Mouse (Mus musculus): ENCODE results near the gene Shc2. TPM values are rescaled to one million over a fixed set of nuclear protein-coding genes. Genes with fewer than 3 reads are reported as not detected.

Shc2 gene
- polyA plus RNA-seq, 1 experiment from 2014 or later, result 8.4 TPM

GRCm38 (mm10) chr10:79575754-79576153 lies 62.0 kb downstream of the Shc2 start:
- WGBS, result 74% methylated on average over 6 of the region's 6 CpGs
- H3K9me3 ChIP-seq (ENCODE audit: control insufficient read depth, low read length), result no peaks in the 10 kb centered on the region
- H3K4me3 ChIP-seq (ENCODE audit: low read depth, low read length), result no peak overlapping the region
- no peak overlapping the region for H3K4me2 ChIP-seq (ENCODE audit: low read length)
- no peak overlapping the region for H3K27ac ChIP-seq (ENCODE audit: low read depth)
- no peaks in the 10 kb centered on the region; the same call in 1 of the 2 replicates for H3K27me3 ChIP-seq (replicated peaks; ENCODE audit: control insufficient read depth, insufficient read depth, low read length)
- no peak overlapping the region for H3K9ac ChIP-seq (ENCODE audit: low read length)
- H3K4me1 ChIP-seq (replicated peaks; ENCODE audit: control insufficient read depth, insufficient read depth, low read length), result no peaks in the 10 kb centered on the region
- no peak for ATAC-seq (replicated peaks; ENCODE audit: low FRiP score, low TSS enrichment, low read depth)
- H3K36me3 ChIP-seq (ENCODE audit: control insufficient read depth, insufficient read depth, low read length), result no peaks in the 10 kb centered on the region
- DNase-seq (ENCODE audit: low spot score), result no peak

GRCm38 (mm10) chr10:79574796-79575195 lies 62.9 kb downstream of the Shc2 start:
- DNase-seq (ENCODE audit: low spot score), result peak; percentile 41
- H3K4me2 ChIP-seq (ENCODE audit: low read length), result no peak overlapping the region
- H3K9ac ChIP-seq (ENCODE audit: low read length), result no peak overlapping the region
- no peaks in the 10 kb centered on the region for H3K9me3 ChIP-seq (ENCODE audit: control insufficient read depth, low read length)
- no peak for ATAC-seq (replicated peaks; ENCODE audit: low FRiP score, low TSS enrichment, low read depth)
- H3K4me1 ChIP-seq (replicated peaks; ENCODE audit: control insufficient read depth, insufficient read depth, low read length), result no peaks in the 10 kb centered on the region
- WGBS, result 87% methylated on average over 6 of the region's 6 CpGs
- H3K36me3 ChIP-seq (ENCODE audit: control insufficient read depth, insufficient read depth, low read length), result no peaks in the 10 kb centered on the region
- H3K27ac ChIP-seq (ENCODE audit: low read depth), result no peak overlapping the region
- no peak overlapping the region for H3K4me3 ChIP-seq (ENCODE audit: low read depth, low read length)
- no peaks in the 10 kb centered on the region; the same call in 1 of the 2 replicates for H3K27me3 ChIP-seq (replicated peaks; ENCODE audit: control insufficient read depth, insufficient read depth, low read length)

GRCm38 (mm10) chr10:79574350-79574749 lies 63.4 kb downstream of the Shc2 start:
- 76% methylated on average over 8 of the region's 8 CpGs for WGBS
- Histone ChIP-seq H3K4me2 (ENCODE audit: low read length) (no peak overlapping the region), H3K4me3 (ENCODE audit: low read depth, low read length) (no peak overlapping the region), H3K27ac (ENCODE audit: low read depth) (no peak overlapping the region), H3K27me3 (replicated peaks; ENCODE audit: control insufficient read depth, insufficient read depth, low read length) (no peaks in the 10 kb centered on the region), H3K4me1 (replicated peaks; ENCODE audit: control insufficient read depth, insufficient read depth, low read length) (no peaks in the 10 kb centered on the region), H3K36me3 (ENCODE audit: control insufficient read depth, insufficient read depth, low read length) (no peaks in the 10 kb centered on the region), H3K9ac (ENCODE audit: low read length) (no peak overlapping the region), H3K9me3 (ENCODE audit: control insufficient read depth, low read length) (no peaks in the 10 kb centered on the region)
- ATAC-seq (replicated peaks; ENCODE audit: low FRiP score, low TSS enrichment, low read depth) (no peak), DNase-seq (ENCODE audit: low spot score) (peak; percentile 31)

- Histone ChIP-seq H3K4me3 (ENCODE audit: low read depth, low read length) (no peak overlapping the region), H3K4me1 (replicated peaks; ENCODE audit: control insufficient read depth, insufficient read depth, low read length) (no peaks in the 10 kb centered on the region), H3K4me2 (ENCODE audit: low read length) (no peak overlapping the region), H3K36me3 (ENCODE audit: control insufficient read depth, insufficient read depth, low read length) (no peaks in the 10 kb centered on the region), H3K27me3 (replicated peaks; ENCODE audit: control insufficient read depth, insufficient read depth, low read length) (no peaks in the 10 kb centered on the region), H3K27ac (ENCODE audit: low read depth) (no peak overlapping the region), H3K9ac (ENCODE audit: low read length) (no peak overlapping the region), H3K9me3 (ENCODE audit: control insufficient read depth, low read length) (no peaks in the 10 kb centered on the region)
- ATAC-seq (replicated peaks; ENCODE audit: low FRiP score, low TSS enrichment, low read depth) (no peak), DNase-seq (ENCODE audit: low spot score) (no peak)
- WGBS, result 88% methylated on average over 6 of the region's 6 CpGs
Observed at GRCm38 (mm10) chr10:79573611-79574010, 64.1 kb downstream of the Shc2 start.

- peak; percentile 28 for DNase-seq (ENCODE audit: low spot score)
- no peak overlapping the region for H3K9ac ChIP-seq (ENCODE audit: low read length)
- no peak for ATAC-seq (replicated peaks; ENCODE audit: low FRiP score, low TSS enrichment, low read depth)
Observed at GRCm38 (mm10) chr10:79571314-79571713, 66.4 kb downstream of the Shc2 start.

GRCm38 (mm10) chr10:79569921-79570320 lies 67.8 kb downstream of the Shc2 start:
- Histone ChIP-seq H3K4me3 (ENCODE audit: low read depth, low read length) (no peak overlapping the region), H3K4me1 (replicated peaks; ENCODE audit: control insufficient read depth, insufficient read depth, low read length) (no peaks in the 10 kb centered on the region), H3K36me3 (ENCODE audit: control insufficient read depth, insufficient read depth, low read length) (no peaks in the 10 kb centered on the region), H3K27me3 (replicated peaks; ENCODE audit: control insufficient read depth, insufficient read depth, low read length) (no peaks in the 10 kb centered on the region), H3K9ac (ENCODE audit: low read length) (no peak overlapping the region), H3K9me3 (ENCODE audit: control insufficient read depth, low read length) (no peaks in the 10 kb centered on the region), H3K4me2 (ENCODE audit: low read length) (no peak overlapping the region), H3K27ac (ENCODE audit: low read depth) (no peak overlapping the region)
- WGBS, result 91% methylated on average over 5 of the region's 5 CpGs
- ATAC-seq (replicated peaks; ENCODE audit: low FRiP score, low TSS enrichment, low read depth), result no peak
- no peak for DNase-seq (ENCODE audit: low spot score)

More at GRCm38 (mm10) chr10:79571314-79571713, 66.4 kb downstream of the Shc2 start:
- Histone ChIP-seq H3K4me3 (ENCODE audit: low read depth, low read length) (no peak overlapping the region), H3K4me2 (ENCODE audit: low read length) (no peak overlapping the region), H3K9me3 (ENCODE audit: control insufficient read depth, low read length) (no peaks in the 10 kb centered on the region), H3K27me3 (replicated peaks; ENCODE audit: control insufficient read depth, insufficient read depth, low read length) (no peaks in the 10 kb centered on the region), H3K36me3 (ENCODE audit: control insufficient read depth, insufficient read depth, low read length) (no peaks in the 10 kb centered on the region), H3K27ac (ENCODE audit: low read depth) (no peak overlapping the region), H3K4me1 (replicated peaks; ENCODE audit: control insufficient read depth, insufficient read depth, low read length) (no peaks in the 10 kb centered on the region)
- 92% methylated on average over 2 of the region's 2 CpGs for WGBS

Other genes starting within 250 kb of the Shc2 start
- not detected in 2 replicates for gene Vmn2r83, start 169.2 kb downstream of the Shc2 start, polyA plus RNA-seq (2014; fragmentation: Nextera tagmentation; extraction: Ambion mirVana)
- 91.9 and 92.2 TPM in 2 replicates for gene Plpp2, start 104.1 kb downstream of the Shc2 start, polyA plus RNA-seq (2014; fragmentation: Nextera tagmentation; extraction: Ambion mirVana)
- gene Mier2, start 82.7 kb downstream of the Shc2 start, polyA plus RNA-seq (2014; fragmentation: Nextera tagmentation; extraction: Ambion mirVana), result 47.9 and 48.0 TPM in 2 replicates
- gene Theg, start 50.6 kb downstream of the Shc2 start, polyA plus RNA-seq (2014; fragmentation: Nextera tagmentation; extraction: Ambion mirVana), result not detected in 2 replicates
- 0.19 TPM in 1 of 2 replicates, not detected in the other for gene C2cd4c, start 23.9 kb downstream of the Shc2 start, polyA plus RNA-seq (2014; fragmentation: Nextera tagmentation; extraction: Ambion mirVana)
- gene Odf3l2, start 7.8 kb upstream of the Shc2 start, polyA plus RNA-seq (2014; fragmentation: Nextera tagmentation; extraction: Ambion mirVana), result not detected in 2 replicates
- gene Madcam1, start 26.6 kb upstream of the Shc2 start, polyA plus RNA-seq (2014; fragmentation: Nextera tagmentation; extraction: Ambion mirVana), result 32.5 and 34.7 TPM in 2 replicates
- gene Tpgs1, start 31.5 kb upstream of the Shc2 start, polyA plus RNA-seq (2014; fragmentation: Nextera tagmentation; extraction: Ambion mirVana), result 80.1 and 81.2 TPM in 2 replicates
- gene Cdc34, start 44.3 kb upstream of the Shc2 start, polyA plus RNA-seq (2014; fragmentation: Nextera tagmentation; extraction: Ambion mirVana), result 129 and 145 TPM in 2 replicates
- gene Gzmm, start 51.1 kb upstream of the Shc2 start, polyA plus RNA-seq (2014; fragmentation: Nextera tagmentation; extraction: Ambion mirVana), result 0.78 and 1.2 TPM in 2 replicates
- 895 and 900 TPM in 2 replicates for gene Bsg, start 66.6 kb upstream of the Shc2 start, polyA plus RNA-seq (2014; fragmentation: Nextera tagmentation; extraction: Ambion mirVana)
- 0.09 and 0.12 TPM in 2 replicates for gene Hcn2, start 78.7 kb upstream of the Shc2 start, polyA plus RNA-seq (2014; fragmentation: Nextera tagmentation; extraction: Ambion mirVana)
- gene Polrmt, start 108.7 kb upstream of the Shc2 start, polyA plus RNA-seq (2014; fragmentation: Nextera tagmentation; extraction: Ambion mirVana), result 37.9 and 40.1 TPM in 2 replicates
- gene Fgf22, start 117.2 kb upstream of the Shc2 start, polyA plus RNA-seq (2014; fragmentation: Nextera tagmentation; extraction: Ambion mirVana), result 0.26 and 0.42 TPM in 2 replicates
- 80.3 and 90.3 TPM in 2 replicates for gene Rnf126, start 129.0 kb upstream of the Shc2 start, polyA plus RNA-seq (2014; fragmentation: Nextera tagmentation; extraction: Ambion mirVana)
- 10.1 and 11.1 TPM in 2 replicates for gene Fstl3, start 139.4 kb upstream of the Shc2 start, polyA plus RNA-seq (2014; fragmentation: Nextera tagmentation; extraction: Ambion mirVana)
- gene Prss57, start 153.0 kb upstream of the Shc2 start, polyA plus RNA-seq (2014; fragmentation: Nextera tagmentation; extraction: Ambion mirVana), result 0.45 TPM in 1 of 2 replicates, not detected in the other
- 63.4 and 66.2 TPM in 2 replicates for gene Palm, start 155.7 kb upstream of the Shc2 start, polyA plus RNA-seq (2014; fragmentation: Nextera tagmentation; extraction: Ambion mirVana)
- gene Misp, start 183.1 kb upstream of the Shc2 start, polyA plus RNA-seq (2014; fragmentation: Nextera tagmentation; extraction: Ambion mirVana), result 78.3 and 87.9 TPM in 2 replicates
- 286 and 291 TPM in 2 replicates for gene Ptbp1, start 216.5 kb upstream of the Shc2 start, polyA plus RNA-seq (2014; fragmentation: Nextera tagmentation; extraction: Ambion mirVana)
- gene Prtn3, start 236.6 kb upstream of the Shc2 start, polyA plus RNA-seq (2014; fragmentation: Nextera tagmentation; extraction: Ambion mirVana), result 5.2 and 5.9 TPM in 2 replicates
- 38.8 and 46.4 TPM in 2 replicates for gene Plppr3, start 236.7 kb upstream of the Shc2 start, polyA plus RNA-seq (2014; fragmentation: Nextera tagmentation; extraction: Ambion mirVana)
- gene Elane, start 248.3 kb upstream of the Shc2 start, polyA plus RNA-seq (2014; fragmentation: Nextera tagmentation; extraction: Ambion mirVana), result 0.55 TPM in 1 of 2 replicates, not detected in the other